Mouse (Mus musculus): ENCODE data around the gene Pdgfra. TPM values are rescaled to one million over a fixed set of nuclear protein-coding genes. Genes with fewer than 3 reads are reported as not detected.

The Pdgfra gene
- 7.9 and 8.5 TPM in 2 replicates for polyA plus RNA-seq (2015; fragmentation: Nextera tagmentation; extraction: Ambion mirVana)

- TF ChIP-seq CTCF (IDR thresholded peaks at IDR 0.05; ENCODE audit: low read depth) (no peak), EP300 (optimal IDR thresholded peaks at IDR 0.05) (no peak)
- 6% methylated on average over 10 of the region's 10 CpGs for WGBS
- DNase-seq (ENCODE audit: low spot score) = peak; percentile 24
- Histone ChIP-seq H3K27me3 (ENCODE audit: control insufficient read depth, insufficient read depth, low read length) (peaks cover 8% of the 10 kb centered on the region), H3K4me2 (replicated peaks; ENCODE audit: low read depth) (peak within 1 kb of the TSS; percentile 54), H3K9ac (ENCODE audit: low read length) (peak within 1 kb of the TSS; percentile 64), H3K27ac (replicated peaks) (peak within 1 kb of the TSS; percentile 90), H3K4me1 (replicated peaks; ENCODE audit: control insufficient read depth, insufficient read depth) (no peaks in the 10 kb centered on the region; the same call in 1 of the 2 replicates), H3K4me3 (ENCODE audit: low read depth, low read length) (peak within 1 kb of the TSS; percentile 50), H3K9me3 (ENCODE audit: control insufficient read depth, low read length) (no peaks in the 10 kb centered on the region), H3K36me3 (ENCODE audit: control insufficient read depth, insufficient read depth, low read length) (no peaks in the 10 kb centered on the region)
- ATAC-seq (ENCODE audit: low FRiP score, low TSS enrichment) = no peak
Observed at GRCm38 (mm10) chr5:75152021-75152425, at the start of gene Pdgfra. Gene Pdgfra, plus strand, starts transcription at chr5:75152292.

GRCm38 (mm10) chr5:75106511-75106910 is 45.6 kb upstream of the Pdgfra start:
- TF ChIP-seq EP300 (optimal IDR thresholded peaks at IDR 0.05) (no peak), CTCF (IDR thresholded peaks at IDR 0.05; ENCODE audit: low read depth) (no peak)
- Histone ChIP-seq H3K9me3 (ENCODE audit: control insufficient read depth, low read length) (no peaks in the 10 kb centered on the region), H3K27ac (replicated peaks) (no peak overlapping the region), H3K4me2 (replicated peaks; ENCODE audit: low read depth) (no peak overlapping the region), H3K36me3 (ENCODE audit: control insufficient read depth, insufficient read depth, low read length) (no peaks in the 10 kb centered on the region), H3K4me1 (replicated peaks; ENCODE audit: control insufficient read depth, insufficient read depth) (no peaks in the 10 kb centered on the region), H3K27me3 (ENCODE audit: control insufficient read depth, insufficient read depth, low read length) (no peaks in the 10 kb centered on the region), H3K9ac (ENCODE audit: low read length) (no peak overlapping the region), H3K4me3 (ENCODE audit: low read depth, low read length) (no peak overlapping the region)
- DNase-seq (ENCODE audit: low spot score) = no peak
- no peak for ATAC-seq (ENCODE audit: low FRiP score, low TSS enrichment)
- 75% methylated on average over 3 of the region's 3 CpGs for WGBS

- TF ChIP-seq EP300 (optimal IDR thresholded peaks at IDR 0.05) (no peak), CTCF (IDR thresholded peaks at IDR 0.05; ENCODE audit: low read depth) (no peak)
Observed at GRCm38 (mm10) chr5:75109368-75109767, 42.7 kb upstream of the Pdgfra start.

GRCm38 (mm10) chr5:75111781-75112180 is 40.3 kb upstream of the Pdgfra start:
- Histone ChIP-seq H3K27ac (replicated peaks) (no peak overlapping the region), H3K36me3 (ENCODE audit: control insufficient read depth, insufficient read depth, low read length) (no peaks in the 10 kb centered on the region), H3K4me3 (ENCODE audit: low read depth, low read length) (no peak overlapping the region), H3K4me2 (replicated peaks; ENCODE audit: low read depth) (no peak overlapping the region), H3K9ac (ENCODE audit: low read length) (no peak overlapping the region), H3K27me3 (ENCODE audit: control insufficient read depth, insufficient read depth, low read length) (no peaks in the 10 kb centered on the region), H3K4me1 (replicated peaks; ENCODE audit: control insufficient read depth, insufficient read depth) (no peaks in the 10 kb centered on the region), H3K9me3 (ENCODE audit: control insufficient read depth, low read length) (no peaks in the 10 kb centered on the region)
- TF ChIP-seq EP300 (optimal IDR thresholded peaks at IDR 0.05) (no peak), CTCF (IDR thresholded peaks at IDR 0.05; ENCODE audit: low read depth) (no peak)
- 53% methylated on average over 5 of the region's 5 CpGs for WGBS
- ATAC-seq (ENCODE audit: low FRiP score, low TSS enrichment) = no peak
- no peak for DNase-seq (ENCODE audit: low spot score)

More at GRCm38 (mm10) chr5:75109368-75109767, 42.7 kb upstream of the Pdgfra start:
- Histone ChIP-seq H3K4me3 (ENCODE audit: low read depth, low read length) (no peak overlapping the region), H3K27ac (replicated peaks) (no peak overlapping the region), H3K27me3 (ENCODE audit: control insufficient read depth, insufficient read depth, low read length) (no peaks in the 10 kb centered on the region), H3K4me1 (replicated peaks; ENCODE audit: control insufficient read depth, insufficient read depth) (no peaks in the 10 kb centered on the region), H3K9ac (ENCODE audit: low read length) (no peak overlapping the region), H3K36me3 (ENCODE audit: control insufficient read depth, insufficient read depth, low read length) (no peaks in the 10 kb centered on the region), H3K9me3 (ENCODE audit: control insufficient read depth, low read length) (no peaks in the 10 kb centered on the region), H3K4me2 (replicated peaks; ENCODE audit: low read depth) (no peak overlapping the region)
- ATAC-seq (ENCODE audit: low FRiP score, low TSS enrichment) (no peak), DNase-seq (ENCODE audit: low spot score) (no peak)
- WGBS = 30% methylated on average over 5 of the region's 5 CpGs

GRCm38 (mm10) chr5:75118840-75119239 is 33.3 kb upstream of the Pdgfra start:
- DNase-seq (ENCODE audit: low spot score) = no peak
- Histone ChIP-seq H3K4me2 (replicated peaks; ENCODE audit: low read depth) (no peak overlapping the region), H3K27ac (replicated peaks) (no peak overlapping the region), H3K9me3 (ENCODE audit: control insufficient read depth, low read length) (no peaks in the 10 kb centered on the region), H3K27me3 (ENCODE audit: control insufficient read depth, insufficient read depth, low read length) (no peaks in the 10 kb centered on the region), H3K4me3 (ENCODE audit: low read depth, low read length) (no peak overlapping the region), H3K9ac (ENCODE audit: low read length) (no peak overlapping the region), H3K4me1 (replicated peaks; ENCODE audit: control insufficient read depth, insufficient read depth) (no peaks in the 10 kb centered on the region), H3K36me3 (ENCODE audit: control insufficient read depth, insufficient read depth, low read length) (no peaks in the 10 kb centered on the region)
- WGBS = 68% methylated on average over 7 of the region's 7 CpGs
- peak; percentile 50 for TF ChIP-seq CTCF (IDR thresholded peaks at IDR 0.05; ENCODE audit: low read depth)
- no peak for TF ChIP-seq EP300 (optimal IDR thresholded peaks at IDR 0.05)
- no peak for ATAC-seq (ENCODE audit: low FRiP score, low TSS enrichment)

GRCm38 (mm10) chr5:75121646-75122045 is 30.4 kb upstream of the Pdgfra start:
- no peak overlapping the region for H3K4me3 ChIP-seq (ENCODE audit: low read depth, low read length)
- ATAC-seq (ENCODE audit: low FRiP score, low TSS enrichment) (no peak), DNase-seq (ENCODE audit: low spot score) (no peak)
- no peaks in the 10 kb centered on the region for H3K27me3 ChIP-seq (ENCODE audit: control insufficient read depth, insufficient read depth, low read length)
- H3K36me3 ChIP-seq (ENCODE audit: control insufficient read depth, insufficient read depth, low read length) = no peaks in the 10 kb centered on the region
- no peaks in the 10 kb centered on the region for H3K4me1 ChIP-seq (replicated peaks; ENCODE audit: control insufficient read depth, insufficient read depth)
- H3K4me2 ChIP-seq (replicated peaks; ENCODE audit: low read depth) = no peak overlapping the region
- H3K9me3 ChIP-seq (ENCODE audit: control insufficient read depth, low read length) = no peaks in the 10 kb centered on the region
- 30% methylated on average over 5 of the region's 5 CpGs for WGBS
- no peak overlapping the region for H3K27ac ChIP-seq (replicated peaks)
- H3K9ac ChIP-seq (ENCODE audit: low read length) = no peak overlapping the region
- TF ChIP-seq EP300 (optimal IDR thresholded peaks at IDR 0.05) (no peak), CTCF (IDR thresholded peaks at IDR 0.05; ENCODE audit: low read depth) (no peak)
